Mouse (Mus musculus): ENCODE measurements around the gene Fam155a.
"Not testable (repeated sequence)": the region's sequence is repeated elsewhere in the genome, so short reads cannot be mapped to it uniquely, and the experiment has no call there.

The Fam155a gene

DNA sequence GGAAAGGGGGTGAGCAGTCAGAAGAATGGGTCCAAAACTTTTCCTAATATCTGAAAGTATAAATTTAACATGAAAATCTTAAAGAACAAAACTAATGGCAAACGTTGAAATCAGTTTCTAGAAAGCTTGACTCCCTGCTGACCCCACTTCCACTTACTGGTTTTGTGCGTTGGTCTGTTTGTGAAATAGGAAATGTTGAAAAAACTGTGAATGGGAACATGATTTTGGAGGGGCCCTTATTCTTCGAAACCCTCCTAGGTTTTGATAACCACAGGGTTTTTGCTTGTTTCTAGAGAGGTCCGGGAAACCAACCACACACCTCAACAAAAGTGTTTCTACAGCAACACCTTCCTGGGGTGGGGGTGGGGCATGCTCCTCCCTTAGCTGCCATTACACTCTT is 368.6 kb downstream of the Fam155a start:
- DNase-seq (ENCODE audit: low read depth, low spot score) = no peak

DNA sequence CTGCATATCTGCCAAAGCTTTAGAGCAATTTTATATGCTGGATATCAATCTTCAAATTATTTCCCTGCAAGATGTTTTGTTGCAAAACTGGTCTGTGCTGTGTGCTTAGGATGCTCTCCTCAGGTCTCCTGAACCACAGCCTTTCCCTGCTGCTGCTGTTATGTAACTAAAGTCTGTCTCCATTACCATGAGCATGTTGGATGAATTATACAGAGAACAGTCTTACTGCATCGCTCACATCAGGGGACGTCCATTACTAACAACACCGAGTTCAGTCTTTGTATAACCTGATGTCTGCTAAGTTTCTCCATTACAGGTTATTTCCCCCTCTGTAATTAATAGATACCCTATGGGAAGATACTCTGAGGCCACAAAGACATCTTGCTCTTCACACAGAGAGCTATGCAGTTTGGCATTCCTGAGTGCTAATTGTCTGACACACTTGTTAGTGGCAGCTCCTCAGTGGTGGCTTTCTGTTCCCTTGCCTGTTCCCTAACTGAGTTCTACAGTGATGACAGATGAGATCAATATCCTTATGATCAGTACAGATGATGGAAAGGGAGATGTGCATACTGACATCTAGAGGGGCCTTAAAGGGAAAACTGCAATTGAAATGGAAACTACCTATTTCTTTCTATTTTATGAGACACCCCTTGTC is 372.2 kb downstream of the Fam155a start:
- no peak for DNase-seq (ENCODE audit: low read depth, low spot score)

DNA sequence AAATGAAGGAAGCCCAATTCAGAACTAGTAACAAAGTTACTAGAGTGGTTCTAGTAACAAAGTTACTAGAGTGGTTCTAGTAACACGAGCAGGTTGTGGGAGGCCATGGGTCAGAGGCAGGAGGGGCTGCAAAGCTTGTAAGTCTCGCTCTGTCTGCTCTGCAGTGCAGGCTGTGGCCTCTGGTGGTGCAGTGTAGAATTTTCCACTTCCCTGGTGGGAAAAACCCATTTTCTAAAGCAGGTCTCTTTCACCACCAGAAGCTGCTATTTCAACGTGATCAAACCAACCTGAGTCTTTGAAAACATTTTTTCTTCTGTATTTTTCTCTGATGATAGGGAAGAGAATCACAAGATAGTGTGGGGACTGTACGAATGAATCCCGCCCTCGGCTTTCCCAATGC is 372.9 kb downstream of the Fam155a start:
- DNase-seq (ENCODE audit: low read depth, low spot score) = no peak

DNA sequence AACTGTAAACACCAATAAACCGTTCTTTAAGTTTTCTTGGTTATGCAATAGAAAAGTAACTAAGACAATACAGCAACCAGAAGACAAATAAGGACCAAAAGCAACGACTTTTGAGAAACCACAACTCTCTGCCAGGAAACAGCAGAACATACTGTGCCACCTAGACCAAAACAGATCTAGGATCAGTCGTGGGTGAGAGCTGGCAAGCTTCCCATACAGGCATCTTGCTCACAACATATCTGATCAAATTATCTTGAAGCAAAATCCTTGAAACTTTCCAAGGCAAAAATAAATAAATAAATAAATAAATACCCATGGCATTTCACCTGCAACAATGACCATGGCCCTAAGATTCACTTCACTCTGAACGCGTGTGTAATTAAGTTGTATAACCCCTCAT is 376.3 kb downstream of the Fam155a start:
- no peak for DNase-seq (ENCODE audit: low read depth, low spot score)

DNA sequence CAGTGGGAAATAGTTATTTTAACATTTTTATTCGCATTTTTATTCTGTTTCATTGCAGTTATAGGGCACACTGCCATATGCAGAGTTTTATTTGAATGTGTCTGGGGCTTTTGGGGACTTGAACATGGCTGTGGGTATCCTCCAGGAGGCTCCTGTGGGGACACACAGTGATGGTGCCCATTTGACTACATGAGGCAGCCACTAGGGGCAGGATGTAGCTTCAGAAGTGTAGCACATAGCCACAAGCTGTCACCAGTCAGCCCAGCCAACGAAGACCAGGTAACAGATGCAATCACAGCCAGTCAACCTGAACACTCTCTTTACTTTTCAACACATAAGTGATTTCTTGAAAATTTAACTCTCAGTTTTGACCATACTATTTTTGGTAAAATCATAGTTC is 377.7 kb downstream of the Fam155a start:
- peak; percentile 73 for DNase-seq (ENCODE audit: low read depth, low spot score)

DNA sequence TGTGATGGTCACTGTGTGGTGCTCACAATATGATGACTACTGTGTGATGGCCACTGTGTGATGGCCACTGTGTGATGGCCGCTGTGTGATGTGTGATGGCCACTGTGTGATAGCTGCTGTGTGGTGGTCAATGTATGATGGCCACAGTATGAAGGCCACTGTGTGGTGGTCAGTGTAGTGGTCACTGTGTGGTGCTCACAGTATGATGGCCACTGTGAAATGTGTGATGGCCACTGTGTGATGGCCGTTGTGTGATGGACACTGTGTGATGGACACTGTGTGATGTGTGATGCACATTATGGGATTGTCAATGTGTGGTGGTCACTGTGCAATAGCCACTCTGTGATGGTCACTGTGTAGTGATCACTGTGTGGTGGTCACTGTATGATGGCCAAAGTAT is 380.7 kb downstream of the Fam155a start:
- DNase-seq (ENCODE audit: low read depth, low spot score) = not testable (repeated sequence)

DNA sequence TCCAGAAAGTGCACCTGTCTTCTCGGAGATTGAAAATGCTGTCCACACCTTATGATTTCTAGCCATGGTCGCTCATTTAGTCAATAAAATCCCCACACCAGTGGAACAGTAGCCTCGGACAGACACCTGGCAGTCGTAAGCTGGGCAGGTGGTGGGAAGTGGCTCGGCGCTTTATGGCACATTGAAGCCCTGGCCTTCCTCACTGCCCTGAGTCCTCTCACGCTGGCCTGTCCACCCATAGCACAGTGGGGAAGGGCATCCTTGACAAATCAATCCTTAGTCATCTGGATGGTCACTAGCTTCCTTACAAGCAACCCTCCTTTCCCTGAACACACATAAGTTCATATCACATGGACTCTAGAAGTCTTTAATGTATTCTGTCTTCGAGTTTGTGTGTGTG is 401.8 kb downstream of the Fam155a start:
- DNase-seq (ENCODE audit: low read depth, low spot score) = no peak

DNA sequence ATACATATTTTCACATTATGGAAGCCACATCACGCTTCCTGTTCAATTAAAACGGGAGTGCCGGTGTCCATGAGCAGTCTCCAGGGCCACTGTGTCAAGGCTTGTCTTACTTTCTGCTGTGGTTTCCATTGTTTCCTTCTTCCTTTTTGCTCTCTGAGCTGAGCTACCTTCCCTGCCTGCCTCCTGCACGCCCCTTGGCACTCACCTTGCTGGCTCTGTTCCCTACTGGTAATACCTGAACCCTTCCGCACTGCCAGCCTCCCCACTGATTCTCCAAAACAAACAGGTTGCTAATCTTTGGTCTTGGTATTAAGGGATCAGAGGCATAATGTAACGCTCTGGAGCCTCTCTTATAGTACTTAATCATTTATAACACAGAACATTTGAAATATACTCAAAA is 403.2 kb downstream of the Fam155a start:
- no peak for DNase-seq (ENCODE audit: low read depth, low spot score)

DNA sequence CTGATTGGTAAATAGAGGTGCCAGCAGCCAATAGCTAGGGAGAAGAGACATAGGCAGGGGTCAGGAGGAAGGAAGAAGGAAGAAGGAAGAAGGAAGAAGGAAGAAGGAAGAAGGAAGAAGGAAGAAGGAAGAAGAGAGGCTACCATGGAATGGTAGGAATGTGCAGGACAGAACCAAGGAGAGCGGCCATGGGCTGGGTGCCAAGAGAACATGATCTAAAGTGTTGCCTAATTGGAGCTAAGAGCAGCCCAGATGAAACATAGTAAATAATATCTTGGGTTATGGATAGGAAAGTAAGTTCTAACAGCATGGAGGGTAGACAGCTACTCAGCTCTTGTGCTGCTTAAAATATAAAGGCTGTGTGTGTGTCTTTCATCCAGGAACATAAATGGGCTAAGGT is 405.6 kb downstream of the Fam155a start:
- DNase-seq (ENCODE audit: low read depth, low spot score) = no peak

DNA sequence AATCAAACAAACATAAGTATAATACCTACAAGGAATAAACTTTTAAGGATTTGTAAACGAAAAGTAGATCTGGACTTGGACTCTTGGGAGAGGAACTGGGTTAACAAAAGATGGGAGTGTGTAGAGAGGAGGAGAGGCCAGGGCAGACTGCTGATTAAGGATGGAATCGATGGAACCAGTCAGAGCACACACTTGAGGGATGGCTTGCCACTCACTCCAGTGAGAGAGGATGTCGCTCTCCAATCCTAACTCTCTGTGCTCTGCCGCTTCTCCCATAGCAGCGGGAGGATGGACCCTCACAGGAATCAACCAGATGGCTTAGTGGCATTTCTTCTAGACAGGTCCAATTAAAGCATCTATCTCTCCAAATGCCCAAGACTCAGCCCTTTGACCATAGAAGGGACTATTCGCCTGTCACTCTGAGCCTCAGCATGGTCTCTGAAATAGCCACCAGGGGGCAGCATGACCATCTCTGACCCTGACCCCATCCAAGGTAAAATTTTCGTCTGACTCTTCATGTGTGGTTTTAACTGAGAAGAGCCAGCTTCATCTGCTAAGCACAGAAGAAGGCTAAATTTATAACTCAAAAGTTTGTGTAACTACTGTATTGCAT is 422.3 kb downstream of the Fam155a start:
- DNase-seq (ENCODE audit: low read depth, low spot score) = peak; percentile 65

DNA sequence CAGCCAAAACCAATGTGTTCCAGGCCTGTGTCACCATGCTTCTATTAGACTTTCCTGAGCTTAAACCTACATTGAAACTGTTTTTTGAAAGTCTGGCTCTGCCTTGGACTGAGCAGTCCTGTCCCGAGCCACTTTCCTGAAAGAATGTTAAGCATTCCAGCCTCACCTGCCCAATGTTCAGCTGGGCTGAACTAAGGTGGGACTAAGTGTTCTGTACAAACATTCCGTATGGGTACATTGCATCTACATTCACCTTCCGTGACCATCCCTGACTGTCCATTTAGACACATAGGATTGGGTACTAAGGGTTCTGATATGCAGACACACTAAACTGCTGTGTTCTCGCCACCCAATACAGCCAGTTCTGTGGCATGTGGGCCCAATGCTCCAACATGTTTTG is 423.8 kb downstream of the Fam155a start:
- DNase-seq (ENCODE audit: low read depth, low spot score) = no peak

DNA sequence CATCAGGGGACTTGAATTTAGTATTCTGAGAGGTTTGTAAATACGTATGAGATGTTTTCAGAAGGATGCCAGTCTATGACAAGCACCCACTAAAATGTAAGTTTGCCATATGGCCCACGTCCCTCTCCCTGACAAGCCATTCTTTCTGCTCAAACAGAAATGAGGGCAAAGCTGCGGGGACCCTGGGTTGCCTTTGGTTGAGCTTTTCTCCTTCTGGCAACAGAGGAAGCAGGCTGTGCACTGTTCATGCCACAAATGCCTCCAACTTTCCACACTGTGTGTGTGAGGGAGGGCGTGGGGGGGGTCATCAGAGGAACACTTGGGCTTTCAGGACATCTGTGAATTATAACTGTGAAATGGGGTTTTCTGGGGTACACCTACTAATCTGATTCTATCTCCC is 426.8 kb downstream of the Fam155a start:
- no peak for DNase-seq (ENCODE audit: low read depth, low spot score)

DNA sequence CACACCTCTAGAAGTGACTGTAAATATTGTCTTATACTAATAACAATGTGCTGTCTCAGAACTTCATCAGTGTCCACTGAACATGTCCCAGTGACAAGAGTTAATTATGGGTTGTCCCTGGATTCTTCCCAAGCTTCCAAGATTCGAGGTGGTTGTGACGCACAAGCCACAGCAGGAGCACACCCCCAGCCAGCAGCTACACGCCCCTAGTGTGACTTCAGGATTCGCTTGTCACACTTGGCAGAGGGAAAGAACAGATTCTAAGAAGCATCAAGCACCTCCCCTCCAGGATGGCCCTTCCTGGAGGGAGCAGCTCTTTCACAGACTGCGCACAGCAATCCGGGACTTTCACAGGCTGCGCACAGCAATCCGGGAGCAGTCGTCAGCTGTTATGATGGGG is 428.0 kb downstream of the Fam155a start:
- no peak for DNase-seq (ENCODE audit: low read depth, low spot score)

DNA sequence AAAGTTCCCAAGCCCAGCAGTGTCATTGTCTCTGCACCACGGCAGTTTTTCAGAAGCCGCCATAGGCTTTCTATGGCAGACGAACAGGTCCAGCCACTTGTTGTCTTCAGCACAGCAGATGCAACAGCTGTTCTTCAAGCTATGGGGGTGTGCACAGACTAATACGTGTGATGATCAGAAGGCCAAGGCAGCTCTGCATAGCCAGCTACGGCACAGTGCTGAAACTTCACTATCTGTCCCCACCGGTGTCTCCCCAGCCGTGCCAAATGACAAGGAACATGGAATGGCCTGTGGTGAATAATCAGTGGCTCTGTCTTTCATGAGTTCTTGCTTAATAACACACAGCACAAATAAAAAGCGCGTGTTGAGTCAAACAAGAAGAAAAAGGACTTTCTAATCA is 428.4 kb downstream of the Fam155a start:
- DNase-seq (ENCODE audit: low read depth, low spot score) = no peak

DNA sequence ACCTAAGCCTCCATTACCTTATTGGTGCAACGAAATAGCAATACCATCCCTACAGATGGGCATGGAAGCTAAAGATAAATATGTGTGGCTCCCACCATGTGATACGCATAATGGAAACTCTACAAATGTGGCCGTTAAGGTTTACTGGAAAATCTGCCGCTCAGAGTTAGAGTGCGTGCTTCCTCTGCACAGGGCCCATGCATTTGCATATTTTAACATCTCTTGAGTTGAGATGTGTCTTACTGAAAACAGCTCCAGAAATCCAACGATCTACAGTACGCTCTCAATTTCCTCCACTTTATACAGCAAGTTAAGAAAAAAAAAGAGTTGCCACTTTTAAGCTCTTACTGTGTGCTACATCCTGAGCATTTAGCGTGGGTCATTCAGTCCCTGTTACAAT is 433.1 kb downstream of the Fam155a start:
- no peak for DNase-seq (ENCODE audit: low read depth, low spot score)

DNA sequence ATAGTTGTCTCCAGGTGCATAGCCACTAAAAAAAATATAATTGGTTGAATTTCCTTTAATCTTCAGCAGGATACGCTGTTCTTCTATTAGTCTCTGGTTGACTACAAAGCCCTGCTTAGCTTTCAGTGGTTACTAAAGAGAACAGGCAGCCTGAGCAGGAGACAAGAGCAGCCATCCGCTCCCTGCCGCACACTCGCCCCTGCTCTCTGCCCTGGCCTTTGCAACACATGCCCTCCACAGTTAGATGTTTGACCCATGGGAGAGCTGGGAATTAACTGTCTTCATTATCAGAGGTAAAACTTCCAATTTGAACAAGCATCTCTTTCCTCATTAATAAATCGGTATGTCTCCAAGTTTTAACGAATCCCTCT is 435.0 kb downstream of the Fam155a start:
- no peak for DNase-seq (ENCODE audit: low read depth, low spot score)

DNA sequence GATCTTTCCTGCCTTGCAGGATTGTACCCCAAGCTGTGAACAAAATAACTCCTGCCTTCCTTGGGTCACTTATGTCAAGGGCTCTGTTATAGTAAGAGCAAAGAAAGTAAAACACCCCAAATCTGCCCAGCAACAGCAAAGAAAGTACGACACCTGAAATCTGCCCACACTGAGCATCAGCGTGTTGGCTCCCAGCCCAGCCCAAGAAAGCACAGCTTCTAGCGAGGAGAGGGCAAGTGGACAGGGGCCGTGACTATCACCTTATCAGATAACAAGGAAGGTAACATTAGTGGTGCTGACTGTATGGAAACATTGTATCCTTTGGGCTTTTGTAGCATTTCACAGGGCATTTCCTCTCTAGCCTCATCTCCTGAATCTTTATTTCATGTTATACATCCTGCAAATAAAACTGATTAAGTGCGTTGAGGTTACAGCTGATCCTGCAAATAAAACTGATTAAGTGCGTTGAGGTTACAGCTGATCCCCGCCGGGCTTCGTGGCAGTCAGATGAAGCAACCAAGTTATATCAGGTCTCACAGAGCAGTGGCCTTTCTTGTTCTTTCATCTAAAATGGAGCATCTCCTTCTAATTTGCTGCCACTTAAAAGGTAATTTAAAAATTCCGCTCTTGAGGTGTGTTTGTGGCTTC is 435.6 kb downstream of the Fam155a start:
- DNase-seq (ENCODE audit: low read depth, low spot score) = no peak

DNA sequence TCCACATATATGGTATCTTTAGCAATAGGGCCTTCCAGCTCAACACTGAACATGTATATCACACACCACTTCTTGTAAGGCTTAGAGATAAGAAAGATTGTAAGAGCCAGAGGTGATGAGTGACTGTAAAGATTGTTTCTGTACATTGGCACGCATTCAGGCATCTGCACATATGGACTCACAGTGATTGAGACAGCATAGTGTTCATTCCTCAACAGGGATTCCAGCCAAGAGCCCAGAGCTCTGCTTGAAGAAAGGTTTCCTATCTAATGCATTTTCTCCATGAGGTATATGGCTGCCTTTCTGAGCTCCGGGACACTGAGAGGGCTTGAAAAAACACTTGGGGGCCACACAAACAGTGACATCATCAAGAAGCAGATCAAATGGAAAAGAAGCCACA is 438.2 kb downstream of the Fam155a start:
- DNase-seq (ENCODE audit: low read depth, low spot score) = no peak

DNA sequence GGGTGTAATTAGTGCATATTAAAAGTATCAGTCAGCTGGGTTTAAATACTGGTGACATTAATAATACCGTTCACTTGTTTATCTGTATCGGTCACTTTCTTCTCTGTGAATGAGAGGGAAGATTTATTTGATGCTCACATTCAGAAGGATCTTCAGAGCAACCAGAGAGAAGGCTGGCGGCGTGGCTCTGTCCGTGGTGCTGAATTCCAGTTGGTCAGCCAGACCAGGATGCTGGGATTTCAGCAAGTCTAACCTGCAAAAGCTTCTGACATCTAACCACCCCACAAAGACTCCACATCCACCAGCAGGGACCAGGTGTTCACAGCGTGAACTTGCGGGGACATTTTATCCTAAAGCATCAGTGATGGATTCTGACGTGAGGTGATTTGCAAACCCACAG is 461.5 kb downstream of the Fam155a start:
- DNase-seq (ENCODE audit: low read depth, low spot score) = peak; percentile 64

DNA sequence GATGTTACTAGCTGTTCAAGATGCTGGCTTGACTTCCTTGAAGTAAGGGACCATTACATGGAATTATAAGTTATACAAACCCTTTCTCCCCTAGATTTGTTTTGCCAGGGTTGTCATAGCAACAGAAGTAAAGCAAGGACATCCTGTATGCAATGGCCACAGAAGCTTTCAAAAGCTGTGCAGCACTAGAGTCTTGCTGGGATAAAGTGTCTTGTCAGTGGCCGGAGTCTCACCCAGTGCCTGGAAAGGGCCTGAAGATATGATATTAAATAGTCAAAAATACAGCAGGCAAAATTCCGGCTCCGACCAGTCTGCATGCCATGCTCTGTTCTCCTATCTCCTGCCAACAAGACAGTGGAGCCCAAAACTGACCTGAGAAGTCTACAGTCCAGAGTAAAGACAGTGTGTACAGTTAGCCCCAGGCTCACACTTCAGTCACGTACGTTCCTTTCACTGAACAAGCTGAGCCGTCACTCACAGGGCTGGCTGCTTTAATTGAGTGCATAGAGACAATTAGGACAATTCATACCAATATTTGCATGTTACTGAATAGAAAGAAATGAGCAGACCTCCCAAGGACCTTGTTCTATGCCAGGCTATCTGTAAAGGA is 467.3 kb downstream of the Fam155a start:
- DNase-seq (ENCODE audit: low read depth, low spot score) = no peak

DNA sequence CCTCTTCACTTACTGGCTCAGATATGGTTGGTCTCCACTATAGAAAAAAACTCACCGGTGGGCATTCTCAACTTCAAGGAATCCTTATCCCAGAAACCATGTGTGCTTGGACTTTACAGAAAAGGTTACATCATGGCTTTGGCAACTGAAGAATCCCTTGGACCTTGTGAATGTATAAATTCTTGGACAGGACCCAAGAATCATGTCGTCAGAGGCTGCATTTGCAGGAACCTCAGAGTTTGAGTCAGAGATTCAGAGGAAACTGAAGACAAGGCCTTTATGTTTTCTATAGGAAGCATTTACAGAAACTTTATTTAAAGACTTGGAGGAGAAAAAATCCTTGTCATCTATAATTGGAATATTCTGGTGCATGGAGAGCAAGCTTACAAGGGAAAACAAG is 475.9 kb downstream of the Fam155a start:
- no peak for DNase-seq (ENCODE audit: low read depth, low spot score)

DNA sequence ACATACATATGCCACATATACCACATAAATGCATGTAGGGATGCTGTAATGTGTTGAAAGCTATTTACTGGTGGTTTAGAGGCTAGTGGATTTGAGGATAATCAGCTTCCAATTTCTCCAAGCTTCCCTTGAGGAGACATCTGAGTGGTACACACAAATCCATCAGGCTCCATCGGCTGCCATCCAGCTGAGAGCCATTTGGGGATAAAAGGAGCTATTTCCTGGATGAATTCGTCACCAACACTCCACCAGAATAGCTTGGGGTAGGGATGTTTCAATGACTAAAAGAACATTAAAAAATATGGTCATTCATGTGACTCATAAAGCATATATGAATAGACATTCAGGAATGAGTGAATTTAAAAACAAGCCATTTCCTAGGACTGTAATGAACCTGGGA is 478.4 kb downstream of the Fam155a start:
- DNase-seq (ENCODE audit: low read depth, low spot score) = no peak
